Mouse (Mus musculus): ENCODE results near the gene Vwa8. TPM values are rescaled to one million over a fixed set of nuclear protein-coding genes. Genes with fewer than 3 reads are reported as not detected.
"Not testable (repeated sequence)": the region's sequence is repeated elsewhere in the genome, so short reads cannot be mapped to it uniquely, and the experiment has no call there.

Vwa8 gene
- total RNA-seq, 2 experiments from 2014 or later, result 4.3 to 6.9 TPM

GRCm38 (mm10) chr14:78955745-78956144 lies 106.9 kb downstream of the Vwa8 start:
- no peak for ATAC-seq (replicated peaks; ENCODE audit: low FRiP score, poor library complexity, severe bottlenecking)

GRCm38 (mm10) chr14:78970621-78971020 lies 121.8 kb downstream of the Vwa8 start:
- ATAC-seq (replicated peaks; ENCODE audit: low FRiP score, poor library complexity, severe bottlenecking), result no peak

- ATAC-seq (replicated peaks; ENCODE audit: low FRiP score, poor library complexity, severe bottlenecking), result no peak
Measured at GRCm38 (mm10) chr14:78972424-78972823, 123.6 kb downstream of the Vwa8 start.

- ATAC-seq (replicated peaks; ENCODE audit: low FRiP score, poor library complexity, severe bottlenecking), result no peak
Measured at GRCm38 (mm10) chr14:78983104-78983503, 134.3 kb downstream of the Vwa8 start.

GRCm38 (mm10) chr14:78984296-78984695 lies 135.4 kb downstream of the Vwa8 start:
- ATAC-seq (replicated peaks; ENCODE audit: low FRiP score, poor library complexity, severe bottlenecking), result no peak

GRCm38 (mm10) chr14:78987543-78987942 lies 138.7 kb downstream of the Vwa8 start:
- ATAC-seq (replicated peaks; ENCODE audit: low FRiP score, poor library complexity, severe bottlenecking), result no peak

GRCm38 (mm10) chr14:78992456-78992855 lies 143.6 kb downstream of the Vwa8 start:
- no peak for ATAC-seq (replicated peaks; ENCODE audit: low FRiP score, poor library complexity, severe bottlenecking)

- no peak for ATAC-seq (replicated peaks; ENCODE audit: low FRiP score, poor library complexity, severe bottlenecking)
Measured at GRCm38 (mm10) chr14:78993515-78993914, 144.7 kb downstream of the Vwa8 start.

GRCm38 (mm10) chr14:78996359-78996758 lies 147.5 kb downstream of the Vwa8 start:
- no peak for ATAC-seq (replicated peaks; ENCODE audit: low FRiP score, poor library complexity, severe bottlenecking)

GRCm38 (mm10) chr14:79003576-79003975 lies 154.7 kb downstream of the Vwa8 start:
- ATAC-seq (replicated peaks; ENCODE audit: low FRiP score, poor library complexity, severe bottlenecking), result no peak

GRCm38 (mm10) chr14:79017710-79018109 lies 168.9 kb downstream of the Vwa8 start:
- not testable (repeated sequence) for ATAC-seq (replicated peaks; ENCODE audit: low FRiP score, poor library complexity, severe bottlenecking)

GRCm38 (mm10) chr14:79018564-79018963 lies 169.7 kb downstream of the Vwa8 start:
- ATAC-seq (replicated peaks; ENCODE audit: low FRiP score, poor library complexity, severe bottlenecking), result no peak

GRCm38 (mm10) chr14:79021725-79022124 lies 172.9 kb downstream of the Vwa8 start:
- ATAC-seq (replicated peaks; ENCODE audit: low FRiP score, poor library complexity, severe bottlenecking), result no peak

GRCm38 (mm10) chr14:79028996-79029575 lies 180.2 kb downstream of the Vwa8 start:
- ATAC-seq (replicated peaks; ENCODE audit: low FRiP score, poor library complexity, severe bottlenecking), result no peak

GRCm38 (mm10) chr14:79030715-79031114 lies 181.9 kb downstream of the Vwa8 start:
- ATAC-seq (replicated peaks; ENCODE audit: low FRiP score, poor library complexity, severe bottlenecking), result no peak

- ATAC-seq (replicated peaks; ENCODE audit: low FRiP score, poor library complexity, severe bottlenecking), result no peak
Measured at GRCm38 (mm10) chr14:79031230-79031740, 182.4 kb downstream of the Vwa8 start.

GRCm38 (mm10) chr14:79033396-79033795 lies 184.5 kb downstream of the Vwa8 start:
- ATAC-seq (replicated peaks; ENCODE audit: low FRiP score, poor library complexity, severe bottlenecking), result no peak

- ATAC-seq (replicated peaks; ENCODE audit: low FRiP score, poor library complexity, severe bottlenecking), result no peak
Measured at GRCm38 (mm10) chr14:79034511-79034913, 185.7 kb downstream of the Vwa8 start.

GRCm38 (mm10) chr14:79035575-79035974 lies 186.7 kb downstream of the Vwa8 start:
- no peak for ATAC-seq (replicated peaks; ENCODE audit: low FRiP score, poor library complexity, severe bottlenecking)

- no peak for ATAC-seq (replicated peaks; ENCODE audit: low FRiP score, poor library complexity, severe bottlenecking)
Measured at GRCm38 (mm10) chr14:79047186-79047585, 198.3 kb downstream of the Vwa8 start.

GRCm38 (mm10) chr14:79047956-79048355 lies 199.1 kb downstream of the Vwa8 start:
- ATAC-seq (replicated peaks; ENCODE audit: low FRiP score, poor library complexity, severe bottlenecking), result no peak

GRCm38 (mm10) chr14:79049544-79049943 lies 200.7 kb downstream of the Vwa8 start:
- ATAC-seq (replicated peaks; ENCODE audit: low FRiP score, poor library complexity, severe bottlenecking), result no peak
